In the genomic region with DNA sequence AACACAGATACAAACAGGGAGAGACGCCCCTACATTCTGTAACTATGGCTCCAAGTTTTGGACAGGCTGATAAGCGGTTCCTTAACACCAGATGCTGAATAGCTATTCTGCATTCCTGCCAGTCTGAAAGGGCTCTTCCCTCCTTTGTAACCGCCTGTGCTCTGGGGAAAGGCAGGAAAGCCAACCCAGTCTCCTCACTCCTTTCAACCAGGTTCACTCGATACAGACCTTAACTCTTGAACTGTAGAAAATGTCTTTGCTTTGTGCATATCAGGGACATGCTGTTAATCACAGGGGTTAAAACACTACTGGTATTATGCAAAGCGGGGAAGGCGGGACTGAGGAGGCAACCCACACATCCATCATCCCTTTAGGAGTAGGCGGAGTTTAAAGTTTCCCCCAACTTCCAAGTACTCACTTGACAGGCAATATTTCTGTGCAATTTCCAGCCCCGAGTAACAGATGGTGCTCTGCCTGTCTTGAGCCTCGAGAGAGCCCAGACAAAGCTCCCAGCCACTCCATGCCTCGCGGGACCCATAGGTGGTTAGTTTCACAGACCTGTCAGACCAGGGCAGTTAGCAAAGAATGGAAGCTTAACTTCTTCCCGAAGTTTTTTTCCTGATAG, we compare ENCODE assay signal across 8 mouse cellular contexts. TPM values are rescaled to one million over a fixed set of nuclear protein-coding genes. Genes with fewer than 3 reads are reported as not detected.
DNase-seq lines count a peak whose midpoint lies in the region; ATAC-seq and TF ChIP-seq lines count a peak whose summit lies in the region.

No protein-coding gene starts in this region.

- H3K4me2 ChIP-seq in embryonic facial prominence, embryonic 13.5 days: peak overlapping the region; percentile 70
- peak overlapping the region; percentile 94 for H3K4me2 ChIP-seq in heart, embryonic 14.5 days (ENCODE audit: low read length)
- peak overlapping the region; percentile 83 for H3K4me2 ChIP-seq in kidney, embryonic 15.5 days

- H3K4me3 ChIP-seq in embryonic facial prominence, embryonic 13.5 days: peak overlapping the region; percentile 73
- peak overlapping the region; percentile 77 to 86 for H3K4me3 ChIP-seq in heart, embryonic 14.5 days (ENCODE audit: control insufficient read depth in 1 of 2, insufficient read depth in 1 of 2, low read depth in 1 of 2, low read length in 2 of 2)
- H3K4me3 ChIP-seq in kidney, embryonic 15.5 days (replicated peaks): peak overlapping the region; percentile 80
- H3K4me3 ChIP-seq in small intestine, adult 2 months (ENCODE audit: low read depth, low read length): peak overlapping the region; percentile 73

- peak; percentile 38 for ATAC-seq in embryonic facial prominence, embryonic 13.5 days (ENCODE audit: insufficient number of reproducible peaks, insufficient read depth, low FRiP score, low TSS enrichment, low read depth)
- ATAC-seq in heart, embryonic 14.5 days (ENCODE audit: insufficient number of reproducible peaks, insufficient read depth, low FRiP score, low read depth): no peak
- ATAC-seq in kidney, embryonic 15.5 days (replicated peaks; ENCODE audit: low FRiP score): peak; percentile 54
- no peak for ATAC-seq in erythroid progenitor cell, adult 5-6 weeks (replicated peaks; ENCODE audit: low FRiP score, poor library complexity, severe bottlenecking)

- H3K9me3 ChIP-seq in embryonic facial prominence, embryonic 13.5 days: no peaks in the 10 kb centered on the region
- no peaks in the 10 kb centered on the region for H3K9me3 ChIP-seq in heart, embryonic 14.5 days (ENCODE audit: control insufficient read depth, low read length)
- H3K9me3 ChIP-seq in kidney, embryonic 15.5 days (replicated peaks): no peaks in the 10 kb centered on the region

- H3K4me1 ChIP-seq in embryonic facial prominence, embryonic 13.5 days: peaks cover 33% of the 10 kb centered on the region
- H3K4me1 ChIP-seq in heart, embryonic 14.5 days (ENCODE audit: control insufficient read depth in 2 of 2, insufficient read depth in 2 of 2, low read length in 2 of 2): peaks cover 0 to 5% of the 10 kb centered on the region in 2 experiments; a peak in 1 of 4 replicates
- H3K4me1 ChIP-seq in kidney, embryonic 15.5 days: peaks cover 9% of the 10 kb centered on the region
- H3K4me1 ChIP-seq in small intestine, adult 2 months (ENCODE audit: control insufficient read depth, insufficient read depth, insufficient read length, low read length): no peaks in the 10 kb centered on the region

- H3K9ac ChIP-seq in embryonic facial prominence, embryonic 13.5 days: peak overlapping the region; percentile 91
- peak overlapping the region; percentile 90 for H3K9ac ChIP-seq in heart, embryonic 14.5 days (ENCODE audit: low read length)
- H3K9ac ChIP-seq in kidney, embryonic 15.5 days: peak overlapping the region; percentile 57

- peak overlapping the region; percentile 98 for H3K27ac ChIP-seq in embryonic facial prominence, embryonic 13.5 days
- H3K27ac ChIP-seq in heart, embryonic 14.5 days (replicated peaks in 1 of 2; ENCODE audit: control insufficient read depth in 1 of 2, insufficient read depth in 1 of 2, low read depth in 2 of 2, low read length in 2 of 2): peak overlapping the region; percentile 80 to 90
- H3K27ac ChIP-seq in kidney, embryonic 15.5 days: peak overlapping the region; percentile 88
- H3K27ac ChIP-seq in small intestine, adult 2 months (ENCODE audit: insufficient read depth, low read depth, low read length): no peak overlapping the region

- H3K27me3 ChIP-seq in embryonic facial prominence, embryonic 13.5 days: no peaks in the 10 kb centered on the region
- H3K27me3 ChIP-seq in heart, embryonic 14.5 days (ENCODE audit: control insufficient read depth, insufficient read depth, low read length): no peaks in the 10 kb centered on the region
- H3K27me3 ChIP-seq in kidney, embryonic 15.5 days: peaks cover 4% of the 10 kb centered on the region; the same call in 1 of the 2 replicates
- no peaks in the 10 kb centered on the region for H3K27me3 ChIP-seq in small intestine, adult 2 months (ENCODE audit: control insufficient read depth, insufficient read depth, low read length)

- TF ChIP-seq POLR2A in small intestine, adult 2 months (IDR thresholded peaks at IDR 0.05; ENCODE audit: low read depth, low read length): no peak

- peak; percentile 82 for DNase-seq in adrenal gland, adult 2 months
- peak; percentile 71 for DNase-seq in lung, postnatal 10 days
- DNase-seq in thymus, postnatal 4 days: no peak

- no peak for TF ChIP-seq CTCF in small intestine, adult 2 months (IDR thresholded peaks at IDR 0.05; ENCODE audit: extremely low read depth, insufficient read length, insufficient replicate concordance, low read depth, low read length)

- no peaks in the 10 kb centered on the region for H3K36me3 ChIP-seq in embryonic facial prominence, embryonic 13.5 days
- H3K36me3 ChIP-seq in heart, embryonic 14.5 days (ENCODE audit: control insufficient read depth, insufficient read depth, low read length): no peaks in the 10 kb centered on the region
- no peaks in the 10 kb centered on the region for H3K36me3 ChIP-seq in kidney, embryonic 15.5 days
- no peaks in the 10 kb centered on the region for H3K36me3 ChIP-seq in small intestine, adult 2 months (ENCODE audit: control insufficient read depth, insufficient read depth, low read length)

- under 1% methylated on average over 12 of the region's 12 CpGs for WGBS in embryonic facial prominence, embryonic 13.5 days
- 2% methylated on average over 12 of the region's 12 CpGs for WGBS in heart, embryonic 14.5 days
- WGBS in kidney, embryonic 15.5 days: 3% methylated on average over 12 of the region's 12 CpGs
- 10% methylated on average over 12 of the region's 12 CpGs for WGBS in small intestine, adult 2 months

RNA-seq across cellular contexts. Expression of a gene that starts 1.2 kb away (rescaled TPM):
- 10 to 100 TPM; 10.8 to 11.2 TPM for total RNA-seq in adrenal gland, adult 2 months (2021)
- 9.6 and 11.9 TPM in 2 replicates for polyA plus RNA-seq in adrenal gland, adult 2 months (2012; rRNA removed)
- polyA plus RNA-seq in embryonic facial prominence, embryonic 13.5 days (2015; fragmentation: Nextera tagmentation; extraction: Ambion mirVana): 37.3 and 39.7 TPM in 2 replicates
- polyA plus RNA-seq in heart, embryonic 14.5 days (2014; fragmentation: Nextera tagmentation; extraction: Ambion mirVana): 12.6 and 13.1 TPM in 2 replicates
- 15.2 and 16.9 TPM in 2 replicates for polyA plus RNA-seq in kidney, embryonic 15.5 days (2015; fragmentation: Nextera tagmentation; extraction: Ambion mirVana)
- polyA plus RNA-seq in small intestine, adult 2 months (2012; rRNA removed): 0.94 and 1.2 TPM in 2 replicates
- total RNA-seq in erythroid progenitor cell, adult 5-6 weeks (2015; ENCODE audit: low replicate concordance): not detected in 2 replicates
- not detected in 2 replicates for total RNA-seq in erythroid progenitor cell, adult 5-6 weeks (2017; ENCODE audit: low replicate concordance)

Comparison
In these comparisons a context has a peak if more than half of its experiments do, and no peak if none do; other contexts are left out.
1. ATAC-seq: peak in embryonic facial prominence, embryonic 13.5 days (single experiment) and kidney, embryonic 15.5 days (single experiment); none in heart, embryonic 14.5 days (single experiment) and erythroid progenitor cell, adult 5-6 weeks (single experiment).
2. Peak in every context shown above with its lines, with median percentiles within 50 percentile points of each other: H3K4me2 ChIP-seq, H3K4me3 ChIP-seq and H3K9ac ChIP-seq.